Mouse (Mus musculus): Measurements from ENCODE around the gene Gm19426. TPM values are rescaled to one million over a fixed set of nuclear protein-coding genes. Genes with fewer than 3 reads are reported as not detected.

Gene Gm19426
- total and polyA plus RNA-seq, 3 experiments, result not detected

DNA sequence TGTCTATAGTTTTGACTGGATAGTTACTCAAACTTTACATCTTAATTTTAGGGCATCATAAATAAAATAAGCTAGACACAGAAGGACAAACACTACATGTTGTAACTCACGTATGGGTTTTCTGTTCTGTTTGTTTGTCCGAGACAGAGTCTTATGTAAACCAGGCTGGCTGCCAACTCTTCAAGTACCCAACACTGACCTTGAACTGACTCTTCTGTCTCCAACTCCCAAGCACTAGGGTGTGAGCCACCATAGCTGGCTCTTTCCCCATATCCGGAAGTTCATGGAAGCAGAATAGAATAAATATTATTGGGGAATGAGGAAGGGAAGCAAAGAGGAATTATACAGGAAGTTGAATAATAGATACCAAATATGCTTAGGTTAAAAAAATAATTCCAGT is 49.1 kb upstream of the Gm19426 start:
- peaks cover 4% of the 10 kb centered on the region in 2 experiments for H3K27me3 ChIP-seq (ENCODE audit: control insufficient read depth in 1 of 2, insufficient read depth in 2 of 2, low read length in 2 of 2)
- no peaks in the 10 kb centered on the region for H3K9me3 ChIP-seq (replicated peaks; ENCODE audit: insufficient read depth, low read length)
- H3K36me3 ChIP-seq (ENCODE audit: control insufficient read depth in 1 of 2, insufficient read depth in 2 of 2, low read length in 2 of 2), result peaks cover 0 to 3% of the 10 kb centered on the region in 2 experiments; a peak in 2 of 4 replicates
- H3K79me2 ChIP-seq (ENCODE audit: control insufficient read depth, insufficient read depth, low read length, poor library complexity), result no peaks in the 10 kb centered on the region
- H3K4me1 ChIP-seq (ENCODE audit: control insufficient read depth in 1 of 2, insufficient read depth in 2 of 2, low read length in 2 of 2), result peaks cover 0 to 5% of the 10 kb centered on the region in 2 experiments; a peak in 1 of 4 replicates
- no peak overlapping the region for H3K4me3 ChIP-seq (ENCODE audit: control insufficient read depth in 1 of 2, insufficient read depth in 1 of 2, low read depth in 2 of 2, low read length in 2 of 2)
- no peak overlapping the region for H3K27ac ChIP-seq (ENCODE audit: control insufficient read depth, low read depth, low read length)
- no peak for TF ChIP-seq MAFK (IDR thresholded peaks at IDR 0.05; ENCODE audit: borderline replicate concordance, low read depth, low read length)
- TF ChIP-seq JUND (IDR thresholded peaks at IDR 0.05; ENCODE audit: low read depth, low read length), result no peak
- no peak for TF ChIP-seq NRF1 (IDR thresholded peaks at IDR 0.05; ENCODE audit: insufficient read depth, low read depth, low read length, poor library complexity, severe bottlenecking)
- TF ChIP-seq RAD21 (IDR thresholded peaks at IDR 0.05; ENCODE audit: low read depth, low read length), result no peak
- no peak for TF ChIP-seq HCFC1 (IDR thresholded peaks at IDR 0.05; ENCODE audit: low read depth, low read length)
- no peak for TF ChIP-seq MYB (IDR thresholded peaks at IDR 0.05; ENCODE audit: low read depth, low read length)
- no peak for TF ChIP-seq USF2 (IDR thresholded peaks at IDR 0.05; ENCODE audit: borderline replicate concordance in 1 of 2, insufficient read depth in 1 of 2, low read depth in 1 of 2, low read length in 2 of 2)
- no peak for TF ChIP-seq E2F4 (IDR thresholded peaks at IDR 0.05; ENCODE audit: borderline replicate concordance, low read depth, low read length)
- TF ChIP-seq CTCF (IDR thresholded peaks at IDR 0.05 in 2 of 3, conservative IDR thresholded peaks at IDR 0.05 in 1 of 3; ENCODE audit: control insufficient read depth in 1 of 3, insufficient read depth in 1 of 3, low read depth in 2 of 3, low read length in 3 of 3, poor library complexity in 1 of 3, severe bottlenecking in 1 of 3), result no peak
- no peak for TF ChIP-seq TAL1 (IDR thresholded peaks at IDR 0.05; ENCODE audit: low read length)
- TF ChIP-seq MXI1 (IDR thresholded peaks at IDR 0.05; ENCODE audit: low read depth, low read length), result no peak
- TF ChIP-seq SMC3 (IDR thresholded peaks at IDR 0.05; ENCODE audit: low read depth, low read length), result no peak
- no peak for TF ChIP-seq MYC (IDR thresholded peaks at IDR 0.05; ENCODE audit: low read depth, low read length)
- TF ChIP-seq TCF12 (IDR thresholded peaks at IDR 0.05; ENCODE audit: low read depth, low read length), result no peak
- no peak for TF ChIP-seq TBP (IDR thresholded peaks at IDR 0.05; ENCODE audit: low read depth, low read length)
- TF ChIP-seq POLR2A (IDR thresholded peaks at IDR 0.05; ENCODE audit: control insufficient read depth in 1 of 2, insufficient read depth in 1 of 2, low read depth in 1 of 2, low read length in 2 of 2, poor library complexity in 1 of 2), result no peak
- H3K9ac ChIP-seq (ENCODE audit: control insufficient read depth, low read depth, low read length, poor library complexity, severe bottlenecking), result no peak overlapping the region
- no peak for DNase-seq (ENCODE audit: low read depth, low spot score)

DNA sequence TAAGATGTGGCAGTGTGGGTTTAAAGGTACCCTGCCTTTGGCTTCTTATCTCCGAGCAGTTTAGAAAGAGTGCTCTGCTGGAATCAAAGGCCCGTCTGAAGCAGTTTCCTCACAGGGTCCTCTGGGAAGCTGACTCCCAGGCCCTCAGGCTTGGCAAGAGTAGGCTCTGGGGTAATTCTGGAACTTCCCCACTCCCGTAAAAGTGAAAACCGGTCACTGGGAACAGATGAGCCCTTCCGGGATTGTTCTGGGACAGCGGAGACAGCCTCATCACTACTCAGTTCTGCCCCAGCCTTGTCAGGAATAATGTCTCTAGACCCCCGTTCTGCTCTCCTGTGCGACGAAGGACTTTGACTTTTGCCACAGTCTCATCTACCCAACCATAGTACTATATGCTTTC is 47.0 kb upstream of the Gm19426 start:
- TF ChIP-seq RAD21 (IDR thresholded peaks at IDR 0.05; ENCODE audit: low read depth, low read length), result no peak
- no peak for TF ChIP-seq EP300 (IDR thresholded peaks at IDR 0.05; ENCODE audit: low read depth in 1 of 2, low read length in 2 of 2)
- TF ChIP-seq USF2 (IDR thresholded peaks at IDR 0.05; ENCODE audit: borderline replicate concordance in 1 of 2, insufficient read depth in 1 of 2, low read depth in 1 of 2, low read length in 2 of 2), result no peak
- no peak for TF ChIP-seq MXI1 (IDR thresholded peaks at IDR 0.05; ENCODE audit: low read depth, low read length)
- TF ChIP-seq ZC3H11A (IDR thresholded peaks at IDR 0.05; ENCODE audit: low read depth, low read length), result no peak
- no peak for TF ChIP-seq POLR2A (IDR thresholded peaks at IDR 0.05; ENCODE audit: control insufficient read depth in 1 of 2, insufficient read depth in 1 of 2, low read depth in 1 of 2, low read length in 2 of 2, poor library complexity in 1 of 2)
- H3K4me1 ChIP-seq (ENCODE audit: control insufficient read depth in 1 of 2, insufficient read depth in 2 of 2, low read length in 2 of 2), result peaks cover 0 to 5% of the 10 kb centered on the region in 2 experiments; a peak in 1 of 4 replicates

More for the DNA sequence above, 47.0 kb upstream of the Gm19426 start:
- Histone ChIP-seq H3K27ac (ENCODE audit: control insufficient read depth, low read depth, low read length) (no peak overlapping the region), H3K9me3 (replicated peaks; ENCODE audit: insufficient read depth, low read length) (no peaks in the 10 kb centered on the region), H3K79me2 (ENCODE audit: control insufficient read depth, insufficient read depth, low read length, poor library complexity) (no peaks in the 10 kb centered on the region), H3K36me3 (ENCODE audit: control insufficient read depth in 1 of 2, insufficient read depth in 2 of 2, low read length in 2 of 2) (peaks cover 0 to 3% of the 10 kb centered on the region in 2 experiments; a peak in 2 of 4 replicates), H3K9ac (ENCODE audit: control insufficient read depth, low read depth, low read length, poor library complexity, severe bottlenecking) (no peak overlapping the region), H3K27me3 (ENCODE audit: control insufficient read depth in 1 of 2, insufficient read depth in 2 of 2, low read length in 2 of 2) (peaks cover 4% of the 10 kb centered on the region in 2 experiments), H3K4me3 (ENCODE audit: control insufficient read depth in 1 of 2, insufficient read depth in 1 of 2, low read depth in 2 of 2, low read length in 2 of 2) (no peak overlapping the region)
- DNase-seq (ENCODE audit: low read depth, low spot score), result no peak
